Mouse (Mus musculus) MEL (cell line): Measurements from ENCODE around the gene Pi4kb. TPM values are rescaled to one million over a fixed set of nuclear protein-coding genes. Genes with fewer than 3 reads are reported as not detected.
A peak's percentile ranks its signal among the peaks of the same experiment; 100 is the strongest.

Source experiments
- DNase-seq: peaks from one replicate; pipeline ENCODE4 v3.0.0; 2011; ENCODE audit warnings: low read depth, low spot score
- H3K27ac ChIP-seq: 2 replicates; pipeline ENCODE4 v1.5.1; 2012; ENCODE audit warnings: low read depth, mild to moderate bottlenecking, control low read depth, low read length, moderate library complexity; ENCODE audit not compliant: control insufficient read depth
- H3K27me3 ChIP-seq, 2 experiments: fragments of 150-350 bp in 1 of 2; sonication (generic) in 1 of 2; 2 replicates each; pipeline ENCODE4 v1.6.1; 2012; ENCODE audit warnings: low read length in 2 of 2, mild to moderate bottlenecking in 2 of 2, improper control_type of control experiment in 1 of 2, moderate library complexity in 1 of 2; ENCODE audit not compliant: insufficient read depth in 2 of 2, control insufficient read depth in 1 of 2
- H3K36me3 ChIP-seq, 2 experiments: 2 replicates each; pipeline ENCODE4 v1.6.1; 2012 to 2014; ENCODE audit warnings: low read length in 2 of 2, improper control_type of control experiment in 1 of 2, inconsistent platforms in 1 of 2, mild to moderate bottlenecking in 1 of 2; ENCODE audit not compliant: insufficient read depth in 2 of 2, control insufficient read depth in 1 of 2
- H3K4me1 ChIP-seq, 2 experiments: fragments of 150-350 bp in 1 of 2; sonication (generic) in 1 of 2; 2 replicates each; pipeline ENCODE4 v1.6.1; 2012; ENCODE audit warnings: low read length in 2 of 2, improper control_type of control experiment in 1 of 2, mild to moderate bottlenecking in 1 of 2; ENCODE audit not compliant: insufficient read depth in 2 of 2, control insufficient read depth in 1 of 2
- H3K4me3 ChIP-seq, 2 experiments: fragments of 150-350 bp in 1 of 2; sonication (generic) in 1 of 2; 2 replicates each; pipeline ENCODE4 v1.5.1; 2012; ENCODE audit warnings: low read depth in 2 of 2, low read length in 2 of 2, mild to moderate bottlenecking in 2 of 2, moderate library complexity in 2 of 2, control low read depth in 1 of 2, improper control_type of control experiment in 1 of 2; ENCODE audit not compliant: control insufficient read depth in 1 of 2, insufficient read depth in 1 of 2
- H3K79me2 ChIP-seq: 2 replicates; pipeline ENCODE4 v1.6.1; 2012; ENCODE audit warnings: mild to moderate bottlenecking, low read length, moderate library complexity; ENCODE audit not compliant: control insufficient read depth, poor library complexity, insufficient read depth
- H3K9ac ChIP-seq: 2 replicates; pipeline ENCODE4 v1.6.1; 2012; ENCODE audit warnings: low read depth, mild to moderate bottlenecking, control low read depth, low read length, moderate library complexity; ENCODE audit not compliant: control insufficient read depth, poor library complexity, severe bottlenecking
- H3K9me3 ChIP-seq: fragments of 150-350 bp; sonication (generic); replicated peaks from 2 replicates; pipeline ENCODE4 v1.6.1; 2012; ENCODE audit warnings: mild to moderate bottlenecking, low read length, improper control_type of control experiment, moderate library complexity; ENCODE audit not compliant: insufficient read depth
- BHLHE40 ChIP-seq: IDR thresholded peaks from 2 replicates; pipeline ENCODE4 v1.6.1; 2012; ENCODE audit warnings: low read depth, mild to moderate bottlenecking, inconsistent platforms, low read length, improper control_type of control experiment, borderline replicate concordance
- CTCF ChIP-seq, 3 experiments: IDR thresholded peaks in 2 of 3; conservative IDR thresholded peaks in 1 of 3; 2 replicates each; pipeline ENCODE4 v1.5.1; 2011 to 2012; ENCODE audit warnings: low read length in 3 of 3, low read depth in 2 of 3, mild to moderate bottlenecking in 2 of 3, improper control_type of control experiment in 1 of 3, inconsistent platforms in 1 of 3, mixed read lengths in 1 of 3, moderate library complexity in 1 of 3; ENCODE audit not compliant: control insufficient read depth in 1 of 3, insufficient read depth in 1 of 3, poor library complexity in 1 of 3, severe bottlenecking in 1 of 3
- ELF1 ChIP-seq: IDR thresholded peaks from 2 replicates; pipeline ENCODE4 v1.6.1; 2014; ENCODE audit warnings: low read depth, mild to moderate bottlenecking, inconsistent platforms, low read length, improper control_type of control experiment, moderate library complexity
- HCFC1 ChIP-seq: IDR thresholded peaks from 2 replicates; pipeline ENCODE4 v1.6.1; 2012; ENCODE audit warnings: low read depth, mild to moderate bottlenecking, inconsistent platforms, low read length, improper control_type of control experiment, moderate library complexity
- KAT2A ChIP-seq: conservative IDR thresholded peaks from 2 replicates; pipeline ENCODE4 v1.6.1; 2012; ENCODE audit warnings: low read depth, low read length, improper control_type of control experiment, inconsistent platforms
- MAFK ChIP-seq: IDR thresholded peaks from 2 replicates; pipeline ENCODE4 v1.6.1; 2011; ENCODE audit warnings: low read depth, mild to moderate bottlenecking, low read length, improper control_type of control experiment, borderline replicate concordance
- MAX ChIP-seq: IDR thresholded peaks from 2 replicates; pipeline ENCODE4 v1.6.1; 2011; ENCODE audit warnings: low read length, improper control_type of control experiment
- MYB ChIP-seq: IDR thresholded peaks from 2 replicates; pipeline ENCODE4 v1.6.1; 2011; ENCODE audit warnings: mild to moderate bottlenecking, low read depth, low read length, improper control_type of control experiment
- MYC ChIP-seq: IDR thresholded peaks from 2 replicates; pipeline ENCODE4 v1.6.1; 2011; ENCODE audit warnings: low read depth, mild to moderate bottlenecking, low read length, improper control_type of control experiment, moderate library complexity
- NELFE ChIP-seq: IDR thresholded peaks from 2 replicates; pipeline ENCODE4 v1.6.1; 2011; ENCODE audit warnings: low read depth, low read length, improper control_type of control experiment
- POLR2AphosphoS2 ChIP-seq: IDR thresholded peaks from 2 replicates; pipeline ENCODE4 v1.6.1; 2011; ENCODE audit warnings: low read length, improper control_type of control experiment
- POLR2AphosphoS5 ChIP-seq: IDR thresholded peaks from 2 replicates; pipeline ENCODE4 v1.6.1; 2012; ENCODE audit warnings: low read depth, borderline replicate concordance, mild to moderate bottlenecking, inconsistent platforms, low read length, moderate library complexity, mixed read lengths
- RCOR1 ChIP-seq: IDR thresholded peaks from 2 replicates; pipeline ENCODE4 v1.6.1; 2012; ENCODE audit warnings: low read depth, mild to moderate bottlenecking, inconsistent platforms, low read length, improper control_type of control experiment
- SIN3A ChIP-seq: IDR thresholded peaks from 2 replicates; pipeline ENCODE4 v1.6.1; 2012; ENCODE audit warnings: low read length, improper control_type of control experiment, inconsistent platforms
- SMC3 ChIP-seq: IDR thresholded peaks from 2 replicates; pipeline ENCODE4 v1.6.1; 2011; ENCODE audit warnings: low read depth, low read length, improper control_type of control experiment
- TAL1 ChIP-seq: IDR thresholded peaks from 2 replicates; pipeline ENCODE4 v1.6.1; 2012; ENCODE audit warnings: mild to moderate bottlenecking, inconsistent platforms, low read length, moderate library complexity, mixed read lengths
- TBP ChIP-seq: IDR thresholded peaks from 2 replicates; pipeline ENCODE4 v1.8.0; 2011; ENCODE audit warnings: low read depth, low read length, improper control_type of control experiment
- TCF12 ChIP-seq: IDR thresholded peaks from 2 replicates; pipeline ENCODE4 v1.6.1; 2014; ENCODE audit warnings: low read depth, mild to moderate bottlenecking, inconsistent platforms, low read length, improper control_type of control experiment, moderate library complexity
- UBTF ChIP-seq: IDR thresholded peaks from 2 replicates; pipeline ENCODE4 v1.6.1; 2012; ENCODE audit warnings: low read depth, mild to moderate bottlenecking, inconsistent platforms, low read length, improper control_type of control experiment, moderate library complexity, borderline replicate concordance; ENCODE audit not compliant: insufficient read depth
- USF2 ChIP-seq, 2 experiments: IDR thresholded peaks; 2 replicates each; pipeline ENCODE4 v1.6.1; 2011 to 2012; ENCODE audit warnings: improper control_type of control experiment in 2 of 2, low read length in 2 of 2, borderline replicate concordance in 1 of 2, inconsistent platforms in 1 of 2, low read depth in 1 of 2, mild to moderate bottlenecking in 1 of 2; ENCODE audit not compliant: insufficient read depth in 1 of 2
- ZC3H11A ChIP-seq: IDR thresholded peaks from 2 replicates; pipeline ENCODE4 v1.6.1; 2012; ENCODE audit warnings: low read depth, mild to moderate bottlenecking, inconsistent platforms, low read length, improper control_type of control experiment
- ZKSCAN1 ChIP-seq: IDR thresholded peaks from 2 replicates; pipeline ENCODE4 v1.6.1; 2012; ENCODE audit warnings: low read depth, mild to moderate bottlenecking, inconsistent platforms, low read length, improper control_type of control experiment, moderate library complexity
- polyA plus RNA-seq, 2 experiments: library from polyadenylated mRNA; stranded (reverse) in 1 of 2; unstranded in 1 of 2; fragments of >175 nt in 1 of 2; fragments of >200 nt in 1 of 2; gene quantifications; 2 replicates each; pipeline versions ENCODE4 v1.2.1 to v1.2.4; 2012; ENCODE audit warnings: low replicate concordance in 2 of 2, low read depth in 1 of 2; ENCODE audit not compliant: insufficient read length in 2 of 2, insufficient read depth in 1 of 2, missing spikeins in 1 of 2
- total RNA-seq: library from RNA; depleted of rRNA; stranded (reverse); fragments of 300-350 nt; gene quantifications from 2 replicates; pipeline ENCODE4 v1.2.3, GENCODE M21; 2012

The Pi4kb gene
- total and polyA plus RNA-seq, 3 experiments, result 45.0 to 56.7 TPM; not detected in 1

DNA sequence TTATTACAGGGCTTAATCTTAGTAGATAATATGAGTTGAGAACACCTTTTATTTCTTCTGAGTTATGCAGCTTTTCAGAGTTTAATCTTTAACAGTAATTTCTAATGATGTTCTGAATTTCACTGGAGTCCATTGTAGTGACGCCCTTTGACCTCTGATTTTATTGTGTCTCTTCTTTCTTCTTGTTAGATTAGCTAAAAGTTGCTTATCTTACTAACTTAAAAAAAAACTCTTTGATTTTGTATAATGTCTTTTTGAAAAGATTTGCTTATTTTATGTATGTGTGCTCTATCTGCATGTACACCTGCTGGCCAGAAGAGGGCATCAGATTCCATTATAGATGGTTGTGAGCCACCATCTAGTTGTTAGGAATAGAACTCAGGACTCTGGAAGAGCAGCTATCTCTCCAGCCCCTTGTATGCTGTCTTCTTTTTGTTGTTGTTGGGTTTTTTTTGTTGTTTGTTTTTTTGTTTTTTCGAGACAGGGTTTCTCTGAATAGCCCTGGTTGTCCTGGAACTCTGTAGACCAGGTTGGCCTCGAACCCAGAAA is 26.4 kb upstream of the Pi4kb start (continued):
- TF ChIP-seq MAFK (no peak), POLR2AphosphoS5 (no peak), TBP (no peak), USF2 (IDR thresholded peaks at IDR 0.05; ENCODE audit: borderline replicate concordance in 1 of 2, insufficient read depth in 1 of 2, low read depth in 1 of 2, low read length in 2 of 2) (no peak), ZKSCAN1 (no peak), HCFC1 (0 out of 2 replicates have a peak, but pooled peaks have one; percentile 39)

DNA sequence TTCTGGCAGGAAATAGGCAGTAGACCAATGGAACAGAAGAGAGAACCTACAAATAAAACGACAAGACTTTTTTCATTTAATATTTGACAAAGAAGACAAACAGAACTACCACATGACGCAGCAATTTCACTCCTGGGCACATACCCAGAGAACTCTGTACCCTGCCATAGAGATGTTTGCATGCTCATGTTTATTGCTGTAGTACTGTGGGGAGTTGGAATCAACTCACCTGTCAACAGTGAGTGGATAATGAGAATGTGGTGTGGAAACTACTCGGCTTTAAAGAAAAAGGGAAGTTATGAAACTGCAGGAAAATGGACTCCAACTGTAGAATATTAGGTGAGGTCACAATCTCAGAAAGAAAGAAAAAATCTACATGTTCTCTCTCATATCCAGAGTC is 24.9 kb upstream of the Pi4kb start:
- peak overlapping the region; percentile 89 for H3K27ac ChIP-seq
- peak overlapping the region; percentile 52 for H3K9ac ChIP-seq
- H3K36me3 ChIP-seq, result peaks cover 0 to 21% of the 10 kb centered on the region in 2 experiments; a peak in 2 of 4 replicates
- peak overlapping the region in 1 of 2 experiments; percentile 35; a peak in 2 of 4 replicates for H3K4me3 ChIP-seq
- no peaks in the 10 kb centered on the region for H3K9me3 ChIP-seq
- no peak for TF ChIP-seq UBTF
- no peak for TF ChIP-seq ZC3H11A
- TF ChIP-seq BHLHE40, result no peak
- no peak for TF ChIP-seq KAT2A
- no peak for TF ChIP-seq MAFK
- no peak for TF ChIP-seq ELF1
- 0 out of 2 replicates have a peak, but pooled peaks have one; percentile 28 for TF ChIP-seq SIN3A
- TF ChIP-seq TAL1, result no peak
- TF ChIP-seq SMC3, result no peak
- TF ChIP-seq CTCF (IDR thresholded peaks at IDR 0.05 in 2 of 3, conservative IDR thresholded peaks at IDR 0.05 in 1 of 3; ENCODE audit: control insufficient read depth in 1 of 3, insufficient read depth in 1 of 3, low read depth in 2 of 3, low read length in 3 of 3, poor library complexity in 1 of 3, severe bottlenecking in 1 of 3), result no peak
- no peak for TF ChIP-seq HCFC1
- no peak for TF ChIP-seq USF2 (IDR thresholded peaks at IDR 0.05; ENCODE audit: borderline replicate concordance in 1 of 2, insufficient read depth in 1 of 2, low read depth in 1 of 2, low read length in 2 of 2)
- peak; percentile 39; the same call in 1 of the 2 replicates for TF ChIP-seq MYB
- 0 out of 2 replicates have a peak, but pooled peaks have one; percentile 37 for TF ChIP-seq MYC
- no peak for TF ChIP-seq MAX
- no peak for TF ChIP-seq TCF12
- no peak for TF ChIP-seq ZKSCAN1
- no peak for TF ChIP-seq POLR2AphosphoS2
- no peak; the same call in 1 of the 2 replicates for TF ChIP-seq RCOR1
- no peak for TF ChIP-seq NELFE
- TF ChIP-seq, all 39 proteins: peak for 3
- peak; percentile 78 for DNase-seq
- Histone ChIP-seq H3K27me3 (no peaks in the 10 kb centered on the region), H3K4me1 (peaks cover 9 to 12% of the 10 kb centered on the region in 2 experiments), H3K79me2 (peaks cover 3% of the 10 kb centered on the region)
